Mouse (Mus musculus): ENCODE measurements around the gene Pde1b. TPM values are rescaled to one million over a fixed set of nuclear protein-coding genes. Genes with fewer than 3 reads are reported as not detected.

The Pde1b gene
- polyA plus RNA-seq, 1 experiment = 3.3 TPM

DNA sequence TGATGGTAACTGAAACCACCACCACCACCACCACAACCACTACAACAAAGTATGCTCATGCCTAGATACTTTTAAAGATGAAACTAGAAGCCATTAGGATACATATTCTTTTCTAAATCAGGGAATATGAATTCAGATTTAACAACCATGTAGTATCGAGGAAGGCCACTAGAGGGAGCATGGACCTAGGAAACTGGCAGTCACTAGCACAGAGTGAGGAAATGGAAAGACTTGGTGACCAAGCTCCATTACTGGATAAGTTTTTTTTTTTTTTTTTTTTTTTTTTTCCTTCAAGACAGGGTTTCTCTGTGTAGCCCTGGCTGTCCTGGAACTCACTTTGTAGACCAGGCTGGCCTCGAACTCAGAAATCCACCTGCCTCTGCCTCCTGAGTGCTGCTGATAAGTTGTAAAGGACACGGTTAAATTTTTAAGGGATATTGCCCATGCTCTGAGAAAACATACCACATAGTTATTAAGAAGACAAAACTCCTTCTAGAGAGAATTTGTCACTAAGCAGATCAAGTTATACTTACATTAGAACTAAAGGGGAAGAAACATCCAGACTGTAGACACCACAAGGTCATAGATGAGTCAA lies 49.4 kb downstream of the Pde1b start:
- no peak overlapping the region for H3K27ac ChIP-seq (replicated peaks; ENCODE audit: low read depth, low read length)
- H3K4me1 ChIP-seq (ENCODE audit: control insufficient read depth, insufficient read depth, insufficient read length, low read length) = no peaks in the 10 kb centered on the region
- H3K4me3 ChIP-seq (ENCODE audit: insufficient read depth, low read depth, low read length) = no peak overlapping the region

- H3K27ac ChIP-seq (replicated peaks; ENCODE audit: low read depth, low read length) = no peak within 1 kb of the TSS
These were observed 62.1 kb downstream of the Pde1b start, which contains the start of gene Glycam1 for GRCm38 (mm10) chr15:103564981-103565380. Gene Glycam1, minus strand, starts transcription at chr15:103565081.

More at GRCm38 (mm10) chr15:103564981-103565380, 62.1 kb downstream of the Pde1b start, which contains the start of gene Glycam1:
- no peaks in the 10 kb centered on the region for H3K4me1 ChIP-seq (ENCODE audit: control insufficient read depth, insufficient read depth, insufficient read length, low read length)
- no peak within 1 kb of the TSS for H3K4me3 ChIP-seq (ENCODE audit: insufficient read depth, low read depth, low read length)

Other genes starting within 250 kb of the Pde1b start
- gene Nfe2, start 244.6 kb upstream of the Pde1b start, polyA plus RNA-seq (2012; ENCODE audit: insufficient read depth, insufficient read length, missing spikeins) = not detected in 2 replicates
- gene Copz1, start 230.3 kb upstream of the Pde1b start, polyA plus RNA-seq (2012; ENCODE audit: insufficient read depth, insufficient read length, missing spikeins) = 85.4 and 95.1 TPM in 2 replicates
- not detected in 2 replicates for gene Gpr84, start 192.4 kb upstream of the Pde1b start, polyA plus RNA-seq (2012; ENCODE audit: insufficient read depth, insufficient read length, missing spikeins)
- gene Zfp385a, start 162.9 kb upstream of the Pde1b start, polyA plus RNA-seq (2012; ENCODE audit: insufficient read depth, insufficient read length, missing spikeins) = 12.2 and 17.4 TPM in 2 replicates
- gene Itga5, start 136.3 kb upstream of the Pde1b start, polyA plus RNA-seq (2012; ENCODE audit: insufficient read depth, insufficient read length, missing spikeins) = 2.7 and 5.3 TPM in 2 replicates
- not detected in 2 replicates for gene Gtsf1, start 72.6 kb upstream of the Pde1b start, polyA plus RNA-seq (2012; ENCODE audit: insufficient read depth, insufficient read length, missing spikeins)
- not detected in 2 replicates for gene Gtsf2, start 54.6 kb upstream of the Pde1b start, polyA plus RNA-seq (2012; ENCODE audit: insufficient read depth, insufficient read length, missing spikeins)
- gene Nckap1l, start 49.2 kb upstream of the Pde1b start, polyA plus RNA-seq (2012; ENCODE audit: insufficient read depth, insufficient read length, missing spikeins) = 3.4 and 3.6 TPM in 2 replicates
- gene Ppp1r1a, start 35.0 kb downstream of the Pde1b start, polyA plus RNA-seq (2012; ENCODE audit: insufficient read depth, insufficient read length, missing spikeins) = 74.7 and 87.6 TPM in 2 replicates
- not detected in 2 replicates for gene Glycam1, start 62.0 kb downstream of the Pde1b start, polyA plus RNA-seq (2012; ENCODE audit: insufficient read depth, insufficient read length, missing spikeins)

Data from brown adipose tissue, adult 24 weeks (tissue).